Mouse (Mus musculus) C2C12 (cell line): ENCODE results near the gene Fam120b. TPM values are rescaled to one million over a fixed set of nuclear protein-coding genes. Genes with fewer than 3 reads are reported as not detected.

Experiments
- H3K27me3 ChIP-seq: one replicate; pipeline ENCODE4 v1.6.1; 2011; ENCODE audit not compliant: control insufficient read depth, insufficient read depth, insufficient read length
- H3K36me3 ChIP-seq: one replicate; pipeline ENCODE4 v1.6.1; 2011; ENCODE audit not compliant: control insufficient read depth, insufficient read depth
- H3K4me3 ChIP-seq: one replicate; pipeline ENCODE4 v1.5.1; 2011; ENCODE audit warnings: mild to moderate bottlenecking, control low read depth; ENCODE audit not compliant: poor library complexity, insufficient read depth, severe bottlenecking
- H3K79me2 ChIP-seq: one replicate; pipeline ENCODE4 v1.6.1; 2011; ENCODE audit not compliant: control insufficient read depth, insufficient read depth
- H3K79me3 ChIP-seq: one replicate; pipeline ENCODE4 v1.6.1; 2011; ENCODE audit warnings: low read depth, control low read depth
- H3ac ChIP-seq: one replicate; pipeline ENCODE3; 2011; ENCODE audit warnings: low read depth; ENCODE audit not compliant: control insufficient read depth, insufficient read length
- CEBPB ChIP-seq: IDR thresholded peaks from one replicate; pipeline ENCODE4 v1.6.1; 2011; ENCODE audit warnings: low read depth, mild to moderate bottlenecking, control low read depth, moderate library complexity
- CTCF ChIP-seq: IDR thresholded peaks from one replicate; pipeline ENCODE4 v1.5.1; 2011; ENCODE audit not compliant: control insufficient read depth, insufficient read depth, insufficient read length
- FOSL1 ChIP-seq: IDR thresholded peaks from one replicate; pipeline ENCODE4 v1.8.0; 2011; ENCODE audit warnings: mild to moderate bottlenecking, low read length; ENCODE audit not compliant: poor library complexity, insufficient read depth, severe bottlenecking
- MAX ChIP-seq: IDR thresholded peaks from one replicate; pipeline ENCODE4 v1.6.1; 2011; ENCODE audit warnings: mild to moderate bottlenecking, control low read depth
- MYOD1 ChIP-seq: IDR thresholded peaks from one replicate; pipeline ENCODE4 v1.6.1; 2011; ENCODE audit warnings: low read depth; ENCODE audit not compliant: control insufficient read depth, insufficient read length
- MYOG ChIP-seq: IDR thresholded peaks from one replicate; pipeline ENCODE4 v1.6.1; 2011; ENCODE audit not compliant: control insufficient read depth, insufficient read length; ENCODE audit errors: extremely low read depth
- USF1 ChIP-seq: IDR thresholded peaks from one replicate; pipeline ENCODE4 v1.6.1; 2011; ENCODE audit warnings: low read depth, mild to moderate bottlenecking, control low read depth, moderate library complexity
- polyA plus RNA-seq: library from polyadenylated mRNA; unstranded; fragments of >200 nt; fragmentation: generic; extraction: Trizol; gene quantifications from one replicate; pipeline ENCODE4 v1.2.1, GENCODE M21; 2012; ENCODE audit warnings: missing spikeins

Gene Fam120b
- polyA plus RNA-seq, 1 experiment = 7.4 TPM

GRCm38 (mm10) chr17:15378413-15379109 lies 17.4 kb upstream of the Fam120b start:
- H3ac ChIP-seq = no peak overlapping the region
- H3K79me3 ChIP-seq = no peaks in the 10 kb centered on the region
- H3K27me3 ChIP-seq = peaks cover 5% of the 10 kb centered on the region
- no peak overlapping the region for H3K4me3 ChIP-seq
- no peaks in the 10 kb centered on the region for H3K36me3 ChIP-seq
- TF ChIP-seq MYOG = no peak
- TF ChIP-seq FOSL1 = no peak
- TF ChIP-seq CTCF = no peak
- TF ChIP-seq CEBPB = no peak
- no peak for TF ChIP-seq MAX
- no peak for TF ChIP-seq MYOD1
- no peak for TF ChIP-seq USF1
- no peaks in the 10 kb centered on the region for H3K79me2 ChIP-seq

- no peaks in the 10 kb centered on the region for H3K36me3 ChIP-seq
- H3K27me3 ChIP-seq = no peaks in the 10 kb centered on the region
- H3K79me2 ChIP-seq = no peaks in the 10 kb centered on the region
- no peak overlapping the region for H3ac ChIP-seq
- H3K79me3 ChIP-seq = no peaks in the 10 kb centered on the region
- no peak for TF ChIP-seq FOSL1
- H3K4me3 ChIP-seq = no peak overlapping the region
Observed at GRCm38 (mm10) chr17:15379741-15380526, 16.1 kb upstream of the Fam120b start.

DNA sequence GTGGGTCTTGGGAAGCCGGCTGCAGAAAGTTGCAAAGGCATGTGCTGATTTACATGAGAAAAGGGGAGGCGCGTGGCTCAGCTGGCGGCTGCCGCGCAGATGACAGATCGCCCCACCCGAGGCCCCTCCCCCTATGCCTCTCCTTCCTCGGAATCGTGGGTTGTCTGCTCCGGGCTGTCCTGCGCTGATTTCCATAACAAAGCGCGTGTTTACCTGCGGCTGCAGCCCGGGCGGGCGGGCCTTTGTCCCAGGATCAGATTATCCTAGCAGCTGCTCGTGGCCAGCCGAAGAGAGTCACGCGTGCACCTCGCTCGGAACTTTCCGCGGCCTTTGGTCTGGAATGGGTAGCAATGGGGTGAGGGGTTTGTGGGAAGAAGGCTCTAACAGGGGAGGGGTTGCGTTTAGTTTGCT lies 15.4 kb upstream of the Fam120b start:
- no peaks in the 10 kb centered on the region for H3K79me2 ChIP-seq
- no peak overlapping the region for H3ac ChIP-seq
- no peaks in the 10 kb centered on the region for H3K79me3 ChIP-seq
- TF ChIP-seq MYOG (no peak), USF1 (no peak), CEBPB (no peak), CTCF (no peak), FOSL1 (no peak), MAX (no peak), MYOD1 (no peak)
- H3K36me3 ChIP-seq = no peaks in the 10 kb centered on the region
- no peak overlapping the region for H3K4me3 ChIP-seq
- H3K27me3 ChIP-seq = no peaks in the 10 kb centered on the region

DNA sequence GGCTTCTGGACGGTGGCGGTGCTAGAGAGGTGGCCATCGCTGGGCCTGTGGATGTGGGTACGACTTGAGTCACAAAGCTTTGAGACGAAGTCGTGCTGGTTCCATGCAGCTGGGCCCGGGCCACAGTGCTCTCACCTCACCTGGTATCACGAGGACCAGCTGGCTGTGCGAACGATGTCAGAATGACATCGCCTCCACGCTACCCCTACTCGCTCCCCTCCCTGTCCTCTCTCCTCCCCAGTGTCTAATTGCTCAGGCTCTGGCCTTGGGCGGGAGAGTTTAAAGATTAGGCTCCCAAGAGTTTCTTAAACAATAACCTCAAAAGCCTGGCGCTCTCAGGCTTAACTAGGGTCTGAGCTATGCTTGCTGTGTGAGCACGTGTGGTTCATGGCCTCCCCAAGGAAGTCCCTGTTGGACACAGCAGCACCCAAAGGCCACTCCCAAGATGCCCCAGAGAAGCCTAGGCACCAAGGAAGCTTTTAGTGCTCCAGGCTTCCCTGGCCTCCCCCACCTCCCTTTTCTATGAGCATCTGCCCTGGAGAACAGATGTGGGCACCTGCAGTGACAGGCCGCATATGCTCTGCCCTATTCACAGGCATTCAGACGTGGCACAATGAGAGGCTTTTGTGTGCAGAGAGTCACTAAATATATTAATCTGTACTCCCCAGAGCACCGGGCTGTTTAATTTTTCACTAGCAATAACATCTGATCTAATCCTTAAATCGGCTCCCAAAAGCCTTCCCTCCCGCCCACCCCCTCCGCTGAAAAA lies 14.7 kb upstream of the Fam120b start:
- TF ChIP-seq CTCF = no peak
- no peak for TF ChIP-seq MYOG
- no peak for TF ChIP-seq MYOD1
- no peak for TF ChIP-seq MAX
- TF ChIP-seq FOSL1 = no peak
- TF ChIP-seq CEBPB = no peak
- TF ChIP-seq USF1 = no peak
- Histone ChIP-seq H3K27me3 (no peaks in the 10 kb centered on the region), H3K4me3 (no peak overlapping the region), H3K36me3 (no peaks in the 10 kb centered on the region), H3K79me3 (no peaks in the 10 kb centered on the region), H3K79me2 (no peaks in the 10 kb centered on the region), H3ac (no peak overlapping the region)

GRCm38 (mm10) chr17:15381869-15382660 lies 13.9 kb upstream of the Fam120b start:
- H3K79me3 ChIP-seq = no peaks in the 10 kb centered on the region
- no peaks in the 10 kb centered on the region for H3K36me3 ChIP-seq
- TF ChIP-seq CEBPB (no peak), MYOD1 (no peak), CTCF (no peak), FOSL1 (no peak), MAX (no peak), MYOG (no peak), USF1 (no peak)
- no peak overlapping the region for H3K4me3 ChIP-seq
- H3ac ChIP-seq = no peak overlapping the region
- no peaks in the 10 kb centered on the region for H3K79me2 ChIP-seq
- no peaks in the 10 kb centered on the region for H3K27me3 ChIP-seq
